Mouse (Mus musculus) intestine, embryonic 14.5 days (tissue): Measurements from ENCODE around the gene Cdx2. TPM values are rescaled to one million over a fixed set of nuclear protein-coding genes. Genes with fewer than 3 reads are reported as not detected.

Experiments
- ATAC-seq: fragments of 200-750 bp; cut with Nextera tagmentation; replicated peaks from 2 replicates; pipeline ENCODE4 v1.8.0; 2017; ENCODE audit warnings: low read depth, moderate number of reproducible peaks, moderate TSS enrichment, moderate library complexity; ENCODE audit not compliant: low FRiP score, low TSS enrichment
- DNase-seq: peaks from one replicate; pipeline ENCODE4 v3.0.0-alpha.2; 2018; ENCODE audit warnings: low spot score
- H3K27ac ChIP-seq: fragments of 300-500 bp; sonication (generic); 2 replicates; pipeline ENCODE4 v1.5.1; 2014; ENCODE audit warnings: low read depth, mild to moderate bottlenecking, control low read depth
- H3K27me3 ChIP-seq: fragments of 300-500 bp; sonication (generic); replicated peaks from 2 replicates; pipeline ENCODE4 v1.6.1; 2014; ENCODE audit warnings: low read length, control low read depth; ENCODE audit not compliant: control insufficient read depth, insufficient read depth
- H3K36me3 ChIP-seq: fragments of 300-500 bp; sonication (generic); 2 replicates; pipeline ENCODE4 v1.6.1; 2014; ENCODE audit warnings: low read length, control low read depth; ENCODE audit not compliant: control insufficient read depth, insufficient read depth
- H3K4me1 ChIP-seq: fragments of 300-500 bp; sonication (generic); replicated peaks from 2 replicates; pipeline ENCODE4 v1.6.1; 2014; ENCODE audit warnings: low read length, control low read depth, mixed read lengths; ENCODE audit not compliant: control insufficient read depth, insufficient read depth
- H3K4me2 ChIP-seq: fragments of 300-500 bp; sonication (generic); 2 replicates; pipeline ENCODE4 v1.6.1; 2014; ENCODE audit warnings: low read length
- H3K4me3 ChIP-seq: fragments of 300-500 bp; sonication (generic); 2 replicates; pipeline ENCODE4 v1.5.1; 2014; ENCODE audit warnings: low read depth, low read length, control low read depth, mixed read lengths
- H3K9ac ChIP-seq: fragments of 300-500 bp; sonication (generic); 2 replicates; pipeline ENCODE4 v1.6.1; 2014; ENCODE audit warnings: mild to moderate bottlenecking, low read length
- H3K9me3 ChIP-seq: fragments of 300-500 bp; sonication (generic); 2 replicates; pipeline ENCODE4 v1.6.1; 2016; ENCODE audit warnings: low read length, control low read depth; ENCODE audit not compliant: control insufficient read depth
- WGBS: fragments of 180-500 bp; shearing (Covaris S2); extraction: QIAGEN DNeasy Blood & Tissue Kit; methylation state at CpG from one replicate; pipeline ENCODE4 v1.1.7; 2014; 5-methylcytosine and 5-hydroxymethylcytosine counted together
- polyA plus RNA-seq: library from polyadenylated mRNA; unstranded; fragments of >200 nt; fragmentation: Nextera tagmentation; extraction: Ambion mirVana; gene quantifications from 2 replicates; pipeline ENCODE4 v1.2.1, GENCODE M21; 2014

Gene Cdx2
- polyA plus RNA-seq, 1 experiment from 2014 or later, result 30.2 TPM

DNA sequence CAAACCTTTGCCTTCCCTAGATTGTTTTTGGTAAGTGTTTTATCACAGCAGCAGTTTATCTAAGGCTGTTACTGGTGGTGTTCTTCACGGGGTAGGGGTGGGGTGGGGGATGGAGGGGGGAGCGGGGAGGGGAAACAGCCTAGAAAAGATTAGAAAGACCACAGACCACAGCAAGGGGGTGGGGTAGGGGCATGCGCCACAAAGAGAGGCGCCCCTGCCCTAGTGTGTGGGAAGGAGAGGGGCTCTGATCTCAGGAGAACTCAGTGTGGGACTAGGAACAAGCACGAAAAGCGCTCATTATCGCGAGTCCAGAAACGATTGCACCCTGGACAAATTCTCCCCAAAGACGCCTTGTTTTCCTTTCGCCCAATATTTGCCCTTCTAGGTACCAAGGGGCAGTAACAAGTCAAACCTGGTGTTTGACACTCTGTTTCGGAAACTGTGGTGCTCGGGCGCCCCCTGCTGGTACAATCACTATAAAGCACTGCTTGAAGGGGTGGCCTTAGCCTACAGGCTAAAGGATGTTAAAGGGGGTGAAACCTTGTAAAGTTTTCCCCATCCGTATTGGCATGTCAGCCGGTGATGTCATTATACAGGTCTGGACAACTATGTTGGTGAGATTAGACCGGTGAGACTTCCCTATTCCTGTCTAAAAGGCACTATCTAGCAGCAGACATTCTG, 16.3 kb upstream of the Cdx2 start:
- H3K36me3 ChIP-seq, result no peaks in the 10 kb centered on the region
- H3K9me3 ChIP-seq, result peaks cover 3% of the 10 kb centered on the region; the same call in 1 of the 2 replicates
- H3K9ac ChIP-seq, result no peak overlapping the region
- H3K4me3 ChIP-seq, result no peak overlapping the region
- 15% methylated on average over 17 of the region's 17 CpGs for WGBS
- DNase-seq, result peak; percentile 93
- H3K27me3 ChIP-seq, result peaks cover 18% of the 10 kb centered on the region
- no peaks in the 10 kb centered on the region for H3K4me1 ChIP-seq
- no peak overlapping the region for H3K4me2 ChIP-seq
- ATAC-seq, result peak; percentile 54; the same call in 1 of the 2 replicates
- H3K27ac ChIP-seq, result no peak overlapping the region

DNA sequence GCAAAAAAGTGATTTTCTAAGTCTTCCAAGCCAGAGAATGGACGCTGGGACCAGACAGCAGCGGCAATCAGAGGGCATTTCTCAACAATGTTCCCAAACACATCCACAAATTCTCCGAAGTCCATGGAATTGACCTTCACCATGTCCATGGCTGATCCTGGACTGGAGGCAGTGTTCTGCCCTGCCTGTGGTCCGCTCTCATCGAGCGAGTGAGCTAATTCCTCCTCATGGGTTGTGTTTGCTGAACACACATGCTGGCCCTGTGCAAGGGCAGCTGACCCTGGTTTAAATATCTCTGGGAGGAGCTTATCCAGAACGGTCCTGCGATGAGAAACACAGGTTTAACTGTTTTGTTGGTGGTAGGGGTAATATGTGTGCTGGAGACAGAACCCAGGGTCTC, 15.1 kb upstream of the Cdx2 start, which contains the start of gene Urad:
Gene Urad (minus strand): TSS at position 258 of the 400 bp plus-strand sequence.
- H3K27me3 ChIP-seq, result peaks cover 30% of the 10 kb centered on the region
- no peaks in the 10 kb centered on the region for H3K4me1 ChIP-seq
- WGBS, result 54% methylated on average over 8 of the region's 8 CpGs
- no peak within 1 kb of the TSS for H3K27ac ChIP-seq
- no peak within 1 kb of the TSS for H3K9ac ChIP-seq
- peak; percentile 49 for DNase-seq
- H3K36me3 ChIP-seq, result no peaks in the 10 kb centered on the region
- H3K4me3 ChIP-seq, result no peak within 1 kb of the TSS
- H3K4me2 ChIP-seq, result no peak within 1 kb of the TSS
- H3K9me3 ChIP-seq, result no peaks in the 10 kb centered on the region
- no peak for ATAC-seq

DNA sequence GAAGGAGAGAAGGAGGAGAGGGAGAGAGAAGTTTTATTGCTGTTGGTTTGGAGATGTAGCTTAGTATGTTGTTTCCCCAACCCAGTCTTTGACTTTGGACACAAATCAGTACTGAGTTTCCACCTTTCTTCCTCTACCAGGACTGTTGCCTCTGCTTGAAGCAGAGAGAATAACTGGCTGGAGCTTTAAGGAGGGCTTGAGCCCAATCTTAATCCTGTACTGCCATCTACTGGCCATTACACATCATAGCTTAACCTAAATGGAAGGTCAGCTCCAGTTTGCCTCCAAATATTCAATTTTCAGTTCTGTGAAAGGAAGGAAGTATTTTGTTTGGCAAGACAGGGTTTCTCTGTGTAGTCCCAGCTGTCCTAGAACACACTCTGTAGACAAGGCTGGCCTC, 12.6 kb upstream of the Cdx2 start:
- no peak for ATAC-seq
- H3K27me3 ChIP-seq, result peaks cover 54% of the 10 kb centered on the region

GRCm38 (mm10) chr5:147317991-147318390, 10.9 kb upstream of the Cdx2 start:
- Histone ChIP-seq H3K27me3 (peaks cover 71% of the 10 kb centered on the region), H3K9me3 (no peaks in the 10 kb centered on the region), H3K4me3 (no peak overlapping the region), H3K27ac (no peak overlapping the region), H3K4me2 (no peak overlapping the region), H3K9ac (no peak overlapping the region), H3K4me1 (no peaks in the 10 kb centered on the region), H3K36me3 (no peaks in the 10 kb centered on the region)
- 34% methylated on average over 7 of the region's 7 CpGs for WGBS
- DNase-seq (peak; percentile 58), ATAC-seq (no peak)

More for the DNA sequence above, 12.6 kb upstream of the Cdx2 start:
- Histone ChIP-seq H3K4me2 (no peak overlapping the region), H3K4me1 (no peaks in the 10 kb centered on the region), H3K9me3 (no peaks in the 10 kb centered on the region), H3K36me3 (no peaks in the 10 kb centered on the region), H3K4me3 (no peak overlapping the region), H3K27ac (no peak overlapping the region), H3K9ac (no peak overlapping the region)
- peak; percentile 48 for DNase-seq

DNA sequence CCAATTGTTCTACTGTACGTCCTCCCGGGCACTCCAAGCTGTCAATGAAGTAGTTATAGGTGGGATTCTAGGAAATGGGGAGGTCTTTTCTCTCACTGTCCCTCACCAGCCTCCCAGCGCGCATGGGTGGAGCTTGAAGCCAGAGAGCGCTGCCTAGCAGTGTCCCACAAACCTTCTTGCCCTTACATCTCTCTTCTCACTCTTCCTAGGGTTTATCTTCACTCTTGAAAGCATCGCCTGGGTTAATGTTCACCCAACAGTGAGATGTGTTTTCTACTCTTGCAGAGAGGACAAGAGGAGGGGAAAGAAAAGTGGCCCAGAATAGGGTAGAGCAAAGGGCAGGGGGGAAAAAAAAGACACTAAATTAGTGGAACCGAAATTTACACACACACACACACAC, 10.3 kb upstream of the Cdx2 start:
- no peak overlapping the region for H3K4me2 ChIP-seq
- ATAC-seq (0 out of 2 replicates have a peak, but pooled peaks have one; percentile 10), DNase-seq (peak; percentile 52)
- H3K9me3 ChIP-seq, result no peaks in the 10 kb centered on the region
- H3K4me1 ChIP-seq, result no peaks in the 10 kb centered on the region
- 5% methylated on average over 7 of the region's 7 CpGs for WGBS
- peaks cover 74% of the 10 kb centered on the region for H3K27me3 ChIP-seq
- no peak overlapping the region for H3K9ac ChIP-seq
- no peak overlapping the region for H3K4me3 ChIP-seq
- H3K36me3 ChIP-seq, result no peaks in the 10 kb centered on the region
- H3K27ac ChIP-seq, result no peak overlapping the region

- ATAC-seq (peak; percentile 65), DNase-seq (peak; percentile 59)
- Histone ChIP-seq H3K4me3 (peak overlapping the region; percentile 32), H3K9me3 (no peaks in the 10 kb centered on the region), H3K9ac (peak overlapping the region; percentile 38), H3K4me1 (no peaks in the 10 kb centered on the region), H3K4me2 (peak overlapping the region; percentile 35), H3K36me3 (no peaks in the 10 kb centered on the region), H3K27ac (peak overlapping the region; percentile 49), H3K27me3 (peaks cover 83% of the 10 kb centered on the region)
- 2% methylated on average over 25 of the region's 25 CpGs for WGBS
Measured at GRCm38 (mm10) chr5:147315432-147316075, 8.5 kb upstream of the Cdx2 start.

DNA sequence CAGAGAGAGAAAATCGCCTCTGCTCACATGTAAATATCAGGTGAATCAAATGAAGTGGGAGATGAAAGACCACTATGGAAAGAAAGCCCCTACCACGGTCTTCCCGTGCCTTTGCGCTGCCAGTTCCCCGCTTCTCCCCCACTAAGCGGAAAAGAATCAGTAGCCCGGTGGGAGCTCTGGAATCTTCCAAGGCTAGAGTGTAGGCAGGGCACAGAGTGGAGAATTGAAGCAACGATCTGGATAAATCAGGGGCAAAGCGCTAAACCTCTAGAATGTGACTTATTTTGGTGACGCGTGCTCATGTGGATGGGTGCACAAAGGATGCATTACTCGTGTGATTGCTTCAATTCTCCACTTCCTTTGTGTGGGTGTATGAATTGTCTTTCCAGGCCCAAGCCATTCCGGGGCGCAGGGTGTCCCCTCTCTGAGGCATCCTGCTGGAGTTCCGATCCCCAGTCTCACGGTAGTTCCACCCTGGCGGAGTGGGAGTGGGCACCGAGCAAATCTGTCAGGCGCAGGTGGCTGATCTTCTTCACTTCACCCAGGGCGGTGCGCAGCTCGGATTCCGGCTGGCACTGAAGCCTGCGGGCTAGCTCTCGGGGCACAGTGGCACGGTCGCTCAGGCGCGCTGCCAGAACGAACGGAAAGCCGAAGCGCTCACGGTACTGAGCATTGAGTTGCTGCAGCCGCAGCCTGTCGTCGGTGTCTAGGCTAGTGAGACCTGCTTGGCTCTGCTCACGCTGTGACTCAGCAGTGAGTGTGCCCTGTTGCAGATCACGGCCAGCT, 7.8 kb upstream of the Cdx2 start:
- peak overlapping the region; percentile 49 for H3K27ac ChIP-seq
- H3K4me3 ChIP-seq, result peak overlapping the region; percentile 32
- ATAC-seq (peak; percentile 45; the same call in 1 of the 2 replicates), DNase-seq (peak; percentile 73)
- no peaks in the 10 kb centered on the region for H3K4me1 ChIP-seq
- H3K9me3 ChIP-seq, result no peaks in the 10 kb centered on the region
- H3K4me2 ChIP-seq, result peak overlapping the region; percentile 35
- no peaks in the 10 kb centered on the region for H3K36me3 ChIP-seq
- peaks cover 90% of the 10 kb centered on the region for H3K27me3 ChIP-seq
- WGBS, result 1% methylated on average over 39 of the region's 39 CpGs
- peak overlapping the region; percentile 38 for H3K9ac ChIP-seq

GRCm38 (mm10) chr5:147312830-147313685, 6.0 kb upstream of the Cdx2 start:
- no peak overlapping the region for H3K27ac ChIP-seq
- no peaks in the 10 kb centered on the region for H3K36me3 ChIP-seq
- H3K9me3 ChIP-seq, result no peaks in the 10 kb centered on the region
- 0 out of 2 replicates have a peak overlapping the region, but pooled peaks have one; percentile 8 for H3K4me3 ChIP-seq
- ATAC-seq, result no peak
- no peaks in the 10 kb centered on the region for H3K4me1 ChIP-seq
- H3K4me2 ChIP-seq, result peak overlapping the region; percentile 29
- DNase-seq, result no peak
- H3K27me3 ChIP-seq, result peaks cover 99% of the 10 kb centered on the region
- WGBS, result 2% methylated on average over 27 of the region's 27 CpGs
- no peak overlapping the region for H3K9ac ChIP-seq
